Mouse (Mus musculus) forebrain, embryonic 16.5 days (tissue): ENCODE measurements around the gene Nrxn3. TPM values are rescaled to one million over a fixed set of nuclear protein-coding genes. Genes with fewer than 3 reads are reported as not detected.

ENCODE experiments used
- ATAC-seq: fragments of 200-750 bp; cut with Nextera tagmentation; 2 replicates; pipeline ENCODE4 v1.8.0; 2017; ENCODE audit warnings: mild to moderate bottlenecking, moderate library complexity
- H3K27ac ChIP-seq: fragments of 300-500 bp; sonication (generic); 2 replicates; pipeline ENCODE4 v1.5.1; 2014; ENCODE audit warnings: low read length, control low read depth
- H3K27me3 ChIP-seq: fragments of 300-500 bp; sonication (generic); replicated peaks from 2 replicates; pipeline ENCODE4 v1.6.1; 2014; ENCODE audit warnings: low read length; ENCODE audit not compliant: control insufficient read depth, insufficient read depth
- H3K36me3 ChIP-seq: fragments of 300-500 bp; sonication (generic); 2 replicates; pipeline ENCODE4 v1.6.1; 2014; ENCODE audit not compliant: control insufficient read depth, insufficient read depth
- H3K4me1 ChIP-seq: fragments of 300-500 bp; sonication (generic); replicated peaks from 2 replicates; pipeline ENCODE4 v1.6.1; 2014; ENCODE audit warnings: low read length; ENCODE audit not compliant: control insufficient read depth, insufficient read depth
- H3K4me2 ChIP-seq: fragments of 300-500 bp; sonication (generic); 2 replicates; pipeline ENCODE4 v1.6.1; 2014; ENCODE audit warnings: mild to moderate bottlenecking, low read length, control low read depth
- H3K4me3 ChIP-seq: fragments of 300-500 bp; sonication (generic); replicated peaks from 2 replicates; pipeline ENCODE4 v1.5.1; 2014; ENCODE audit warnings: mild to moderate bottlenecking, low read length, control low read depth
- H3K9ac ChIP-seq: fragments of 300-500 bp; sonication (generic); replicated peaks from 2 replicates; pipeline ENCODE4 v1.6.1; 2014; ENCODE audit warnings: low read depth, low read length, control low read depth
- H3K9me3 ChIP-seq: fragments of 300-500 bp; sonication (generic); 2 replicates; pipeline ENCODE4 v1.6.1; 2016; ENCODE audit warnings: low read length; ENCODE audit not compliant: control insufficient read depth
- WGBS: fragments of 180-500 bp; shearing (Covaris S2); extraction: QIAGEN DNeasy Blood & Tissue Kit; methylation state at CpG from one replicate; pipeline ENCODE4 v1.1.7; 2014; 5-methylcytosine and 5-hydroxymethylcytosine counted together
- polyA plus RNA-seq: library from polyadenylated mRNA; unstranded; fragments of >200 nt; fragmentation: Nextera tagmentation; extraction: Ambion mirVana; gene quantifications from 2 replicates; pipeline ENCODE4 v1.2.1, GENCODE M21; 2015

Nrxn3 gene
- polyA plus RNA-seq, 1 experiment from 2014 or later, result 117 TPM

DNA sequence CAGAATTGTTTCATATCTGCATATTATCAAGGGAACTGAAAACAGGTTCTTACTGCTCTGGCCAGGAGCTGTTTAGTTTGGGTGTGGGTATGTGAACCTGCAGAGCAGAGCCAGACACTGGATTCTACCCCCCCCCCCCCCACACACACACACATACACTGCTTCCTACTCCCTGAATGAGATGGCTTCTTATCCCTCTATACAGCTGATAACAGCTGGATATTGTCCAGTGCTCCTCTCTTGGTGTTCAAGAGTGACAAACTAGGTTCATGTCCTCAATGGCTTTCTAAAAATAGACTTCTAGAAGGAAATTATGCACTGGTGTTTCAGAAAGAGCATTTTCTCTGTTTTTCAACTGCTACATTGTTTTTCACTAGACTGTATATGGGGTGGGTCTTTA, 713.8 kb downstream of the Nrxn3 start:
- H3K36me3 ChIP-seq, result no peaks in the 10 kb centered on the region
- H3K4me1 ChIP-seq, result no peaks in the 10 kb centered on the region
- no peak overlapping the region for H3K9ac ChIP-seq
- no peak overlapping the region for H3K4me3 ChIP-seq
- H3K9me3 ChIP-seq, result no peaks in the 10 kb centered on the region
- H3K27me3 ChIP-seq, result no peaks in the 10 kb centered on the region
- no peak for ATAC-seq
- no peak overlapping the region for H3K27ac ChIP-seq
- no peak overlapping the region for H3K4me2 ChIP-seq

- ATAC-seq, result peak; percentile 65
- no peaks in the 10 kb centered on the region for H3K9me3 ChIP-seq
- H3K27me3 ChIP-seq, result no peaks in the 10 kb centered on the region
- 6% methylated on average over 2 of the region's 2 CpGs for WGBS
- H3K4me2 ChIP-seq, result no peak overlapping the region
- H3K9ac ChIP-seq, result no peak overlapping the region
- no peaks in the 10 kb centered on the region for H3K36me3 ChIP-seq
- no peak overlapping the region for H3K4me3 ChIP-seq
- H3K27ac ChIP-seq, result no peak overlapping the region
- H3K4me1 ChIP-seq, result no peaks in the 10 kb centered on the region
These were observed 719.8 kb downstream of the Nrxn3 start for GRCm38 (mm10) chr12:89442323-89443038.

GRCm38 (mm10) chr12:89450667-89451298, 728.1 kb downstream of the Nrxn3 start:
- Histone ChIP-seq H3K9ac (no peak overlapping the region), H3K4me1 (no peaks in the 10 kb centered on the region), H3K27me3 (no peaks in the 10 kb centered on the region), H3K36me3 (no peaks in the 10 kb centered on the region), H3K4me2 (peak overlapping the region; percentile 21; the same call in 1 of the 2 replicates), H3K9me3 (no peaks in the 10 kb centered on the region), H3K4me3 (no peak overlapping the region), H3K27ac (peak overlapping the region; percentile 28; the same call in 1 of the 2 replicates)
- peak; percentile 89 for ATAC-seq
- 0% methylated on average over 2 of the region's 2 CpGs for WGBS

- Histone ChIP-seq H3K9me3 (no peaks in the 10 kb centered on the region), H3K36me3 (no peaks in the 10 kb centered on the region), H3K9ac (no peak overlapping the region), H3K4me3 (no peak overlapping the region), H3K4me2 (no peak overlapping the region), H3K27me3 (no peaks in the 10 kb centered on the region), H3K4me1 (no peaks in the 10 kb centered on the region), H3K27ac (no peak overlapping the region)
- 88% methylated on average over 2 of the region's 2 CpGs for WGBS
- ATAC-seq, result no peak
These were observed 747.5 kb downstream of the Nrxn3 start for GRCm38 (mm10) chr12:89470226-89470625.

- WGBS, result 43% methylated on average over 2 of the region's 2 CpGs
- Histone ChIP-seq H3K36me3 (no peaks in the 10 kb centered on the region), H3K27me3 (no peaks in the 10 kb centered on the region), H3K4me2 (no peak overlapping the region), H3K4me3 (no peak overlapping the region), H3K9me3 (no peaks in the 10 kb centered on the region), H3K9ac (no peak overlapping the region), H3K4me1 (no peaks in the 10 kb centered on the region), H3K27ac (no peak overlapping the region)
- ATAC-seq, result no peak
These were observed 748.6 kb downstream of the Nrxn3 start for GRCm38 (mm10) chr12:89471289-89471688.

DNA sequence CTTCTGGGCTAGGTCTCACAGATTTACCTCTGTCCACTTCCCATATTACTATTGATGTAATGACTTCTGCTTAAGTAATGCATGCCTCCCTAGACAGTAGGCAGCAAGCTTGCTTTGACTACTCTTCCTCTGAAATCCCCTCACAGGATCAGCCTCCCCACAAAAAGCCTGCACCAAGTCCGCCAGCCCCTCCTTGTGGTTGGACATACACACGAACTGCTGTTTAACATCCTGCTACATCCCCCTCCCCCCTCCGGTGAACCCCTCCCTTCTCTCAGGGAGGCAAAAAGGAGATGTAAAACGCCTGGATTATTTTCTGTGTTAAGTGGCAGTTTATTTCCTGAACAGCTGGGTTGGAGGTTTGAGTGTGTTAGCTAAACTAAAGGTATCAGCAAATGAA, 749.2 kb downstream of the Nrxn3 start:
- no peak overlapping the region for H3K9ac ChIP-seq
- H3K4me3 ChIP-seq, result no peak overlapping the region
- no peaks in the 10 kb centered on the region for H3K9me3 ChIP-seq
- whole genome bisulfite sequencing, result 29% methylated on average over 4 of the region's 4 CpGs
- H3K27ac ChIP-seq, result no peak overlapping the region
- H3K27me3 ChIP-seq, result no peaks in the 10 kb centered on the region
- H3K4me1 ChIP-seq, result no peaks in the 10 kb centered on the region
- no peak overlapping the region for H3K4me2 ChIP-seq
- no peaks in the 10 kb centered on the region for H3K36me3 ChIP-seq
- ATAC-seq, result no peak

DNA sequence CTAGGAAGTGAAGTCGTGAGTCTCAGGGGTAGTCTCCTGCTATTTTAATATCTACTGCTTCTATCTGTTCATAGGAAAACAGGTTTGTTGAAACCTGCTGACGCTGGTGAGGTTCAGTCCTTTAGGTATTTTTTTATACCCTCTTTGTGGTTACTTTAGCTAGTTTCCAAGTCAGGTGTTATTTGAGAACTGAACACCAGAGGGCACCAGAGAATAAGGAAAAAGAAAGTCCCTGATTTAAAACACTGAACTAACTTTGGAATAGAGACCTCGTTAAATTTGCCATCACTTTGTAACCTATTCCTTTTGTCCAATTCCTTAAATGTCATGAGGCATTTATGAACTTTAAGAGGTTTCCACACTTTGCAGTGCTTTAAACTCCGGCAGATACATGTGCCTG, 756.4 kb downstream of the Nrxn3 start:
- WGBS, result 12% methylated on average over 4 of the region's 4 CpGs
- H3K4me1 ChIP-seq, result no peaks in the 10 kb centered on the region
- H3K27ac ChIP-seq, result no peak overlapping the region
- H3K9me3 ChIP-seq, result no peaks in the 10 kb centered on the region
- H3K36me3 ChIP-seq, result no peaks in the 10 kb centered on the region
- ATAC-seq, result no peak
- no peak overlapping the region for H3K4me3 ChIP-seq
- no peaks in the 10 kb centered on the region for H3K27me3 ChIP-seq
- no peak overlapping the region for H3K4me2 ChIP-seq
- no peak overlapping the region for H3K9ac ChIP-seq

- 21% methylated on average over 5 of the region's 5 CpGs for WGBS
- H3K9ac ChIP-seq, result no peak overlapping the region
- H3K4me1 ChIP-seq, result no peaks in the 10 kb centered on the region
- ATAC-seq, result no peak
- no peak overlapping the region for H3K4me2 ChIP-seq
- H3K9me3 ChIP-seq, result no peaks in the 10 kb centered on the region
- H3K4me3 ChIP-seq, result no peak overlapping the region
- H3K27ac ChIP-seq, result no peak overlapping the region
- no peaks in the 10 kb centered on the region for H3K36me3 ChIP-seq
- H3K27me3 ChIP-seq, result no peaks in the 10 kb centered on the region
These were observed 759.5 kb downstream of the Nrxn3 start for GRCm38 (mm10) chr12:89482223-89482622.

- H3K27ac ChIP-seq, result no peak overlapping the region
- WGBS, result 60% methylated on average over 3 of the region's 3 CpGs
- H3K4me1 ChIP-seq, result 0 out of 2 replicates have a peak, but pooled peaks cover 2% of the 10 kb centered on the region
- no peak for ATAC-seq
- no peaks in the 10 kb centered on the region for H3K9me3 ChIP-seq
- H3K27me3 ChIP-seq, result no peaks in the 10 kb centered on the region
- H3K4me2 ChIP-seq, result no peak overlapping the region
- H3K9ac ChIP-seq, result no peak overlapping the region
- no peaks in the 10 kb centered on the region for H3K36me3 ChIP-seq
- no peak overlapping the region for H3K4me3 ChIP-seq
These were observed 781.4 kb downstream of the Nrxn3 start for GRCm38 (mm10) chr12:89504026-89504425.
